Mouse (Mus musculus) midbrain, embryonic 11.5 days (tissue): ENCODE data around the gene C1ql1. TPM values are rescaled to one million over a fixed set of nuclear protein-coding genes. Genes with fewer than 3 reads are reported as not detected.

ENCODE experiments used
- ATAC-seq: fragments of 200-750 bp; cut with Nextera tagmentation; 2 replicates; pipeline ENCODE4 v1.8.0; 2017; ENCODE audit warnings: moderate TSS enrichment, moderate library complexity; ENCODE audit not compliant: low FRiP score
- DNase-seq: peaks from one replicate; pipeline ENCODE4 v3.0.0; 2015; ENCODE audit warnings: low spot score; ENCODE audit errors: missing footprints
- H3K27ac ChIP-seq: fragments of 300-500 bp; sonication (generic); 2 replicates; pipeline ENCODE4 v1.5.1; 2014; ENCODE audit warnings: low read depth, low read length
- H3K27me3 ChIP-seq: fragments of 300-500 bp; sonication (generic); 2 replicates; pipeline ENCODE4 v1.6.1; 2014; ENCODE audit warnings: mild to moderate bottlenecking, low read length, moderate library complexity, mixed read lengths; ENCODE audit not compliant: control insufficient read depth, insufficient read depth
- H3K36me3 ChIP-seq: fragments of 300-500 bp; sonication (generic); 2 replicates; pipeline ENCODE4 v1.6.1; 2014; ENCODE audit warnings: mild to moderate bottlenecking, low read length, moderate library complexity, mixed read lengths; ENCODE audit not compliant: control insufficient read depth, insufficient read depth
- H3K4me1 ChIP-seq: fragments of 300-500 bp; sonication (generic); 2 replicates; pipeline ENCODE4 v1.6.1; 2014; ENCODE audit warnings: low read length; ENCODE audit not compliant: control insufficient read depth, insufficient read depth
- H3K4me2 ChIP-seq: fragments of 300-500 bp; sonication (generic); 2 replicates; pipeline ENCODE4 v1.6.1; 2014; ENCODE audit warnings: mild to moderate bottlenecking, moderate library complexity
- H3K4me3 ChIP-seq: fragments of 300-500 bp; sonication (generic); 2 replicates; pipeline ENCODE4 v1.5.1; 2014; ENCODE audit warnings: low read depth, low read length
- H3K9ac ChIP-seq: fragments of 300-500 bp; sonication (generic); 2 replicates; pipeline ENCODE4 v1.6.1; 2014; ENCODE audit warnings: low read length
- H3K9me3 ChIP-seq: fragments of 300-500 bp; sonication (generic); 2 replicates; pipeline ENCODE4 v1.6.1; 2016; ENCODE audit warnings: low read length; ENCODE audit not compliant: control insufficient read depth
- WGBS: fragments of 180-500 bp; shearing (Covaris S2); extraction: QIAGEN DNeasy Blood & Tissue Kit; methylation state at CpG from one replicate; pipeline ENCODE4 v1.1.7; 2014; 5-methylcytosine and 5-hydroxymethylcytosine counted together
- polyA plus RNA-seq: library from polyadenylated mRNA; unstranded; fragments of >200 nt; fragmentation: Nextera tagmentation; extraction: Ambion mirVana; gene quantifications from 2 replicates; pipeline ENCODE4 v1.2.1, GENCODE M21; 2014

C1ql1 gene
- polyA plus RNA-seq, 1 experiment from 2014 or later: 17.4 TPM

GRCm38 (mm10) chr11:102948043-102948961, 1.8 kb upstream of the C1ql1 start:
- Histone ChIP-seq H3K36me3 (no peaks in the 10 kb centered on the region), H3K9me3 (no peaks in the 10 kb centered on the region), H3K4me3 (peak overlapping the region; percentile 44), H3K9ac (peak overlapping the region; percentile 66), H3K4me2 (peak overlapping the region; percentile 77), H3K4me1 (peaks cover 34% of the 10 kb centered on the region), H3K27me3 (peaks cover 61% of the 10 kb centered on the region), H3K27ac (no peak overlapping the region; the same call in 1 of the 2 replicates)
- ATAC-seq: no peak
- peak; percentile 93 for DNase-seq
- WGBS: under 1% methylated on average over 51 of the region's 51 CpGs

- Histone ChIP-seq H3K4me1 (peaks cover 22% of the 10 kb centered on the region), H3K4me2 (peak overlapping the region; percentile 52), H3K27me3 (peaks cover 61% of the 10 kb centered on the region), H3K36me3 (no peaks in the 10 kb centered on the region), H3K9me3 (no peaks in the 10 kb centered on the region), H3K4me3 (peak overlapping the region; percentile 37; the same call in 1 of the 2 replicates), H3K9ac (no peak overlapping the region), H3K27ac (no peak overlapping the region)
- ATAC-seq: peak; percentile 45; the same call in 1 of the 2 replicates
- DNase-seq: no peak
- WGBS: 3% methylated on average over 8 of the region's 8 CpGs
Observed at GRCm38 (mm10) chr11:102946992-102947343, 480 bp upstream of the C1ql1 start.

GRCm38 (mm10) chr11:102945306-102946264, 903 bp downstream of the C1ql1 start:
- Histone ChIP-seq H3K9me3 (no peaks in the 10 kb centered on the region), H3K4me3 (peak overlapping the region; percentile 37), H3K4me2 (peak overlapping the region; percentile 52), H3K27ac (no peak overlapping the region), H3K27me3 (peaks cover 59% of the 10 kb centered on the region), H3K9ac (peak overlapping the region; percentile 52), H3K4me1 (peaks cover 22% of the 10 kb centered on the region), H3K36me3 (no peaks in the 10 kb centered on the region)
- ATAC-seq: peak; percentile 27; the same call in 1 of the 2 replicates
- 1% methylated on average over 54 of the region's 54 CpGs for WGBS
- peak; percentile 94 for DNase-seq

GRCm38 (mm10) chr11:102941236-102941635, 5.3 kb downstream of the C1ql1 start:
- ATAC-seq (no peak), DNase-seq (no peak)
- H3K36me3 ChIP-seq: no peaks in the 10 kb centered on the region
- H3K27ac ChIP-seq: no peak overlapping the region
- H3K4me1 ChIP-seq: peaks cover 16% of the 10 kb centered on the region
- no peak overlapping the region for H3K4me3 ChIP-seq
- no peak overlapping the region for H3K9ac ChIP-seq
- no peak overlapping the region for H3K4me2 ChIP-seq
- no peaks in the 10 kb centered on the region for H3K9me3 ChIP-seq
- H3K27me3 ChIP-seq: peaks cover 29% of the 10 kb centered on the region
- WGBS: 73% methylated on average over 6 of the region's 6 CpGs

- no peak overlapping the region for H3K4me2 ChIP-seq
- H3K9ac ChIP-seq: no peak overlapping the region
- no peaks in the 10 kb centered on the region for H3K9me3 ChIP-seq
- no peaks in the 10 kb centered on the region for H3K36me3 ChIP-seq
- H3K4me3 ChIP-seq: no peak overlapping the region
- 51% methylated on average over 13 of the region's 13 CpGs for WGBS
- H3K4me1 ChIP-seq: peaks cover 7% of the 10 kb centered on the region; the same call in 1 of the 2 replicates
- no peak for ATAC-seq
- no peak for DNase-seq
- H3K27ac ChIP-seq: no peak overlapping the region
- H3K27me3 ChIP-seq: peaks cover 9% of the 10 kb centered on the region
Observed at GRCm38 (mm10) chr11:102939024-102939675, 7.3 kb downstream of the C1ql1 start.

- Histone ChIP-seq H3K4me3 (no peak overlapping the region), H3K4me1 (peaks cover 7% of the 10 kb centered on the region; the same call in 1 of the 2 replicates), H3K36me3 (no peaks in the 10 kb centered on the region), H3K27ac (no peak overlapping the region), H3K9ac (no peak overlapping the region), H3K27me3 (no peaks in the 10 kb centered on the region), H3K4me2 (no peak overlapping the region), H3K9me3 (no peaks in the 10 kb centered on the region)
- peak; percentile 50; the same call in 1 of the 2 replicates for ATAC-seq
- no peak for DNase-seq
- 79% methylated on average over 3 of the region's 3 CpGs for WGBS
Observed at GRCm38 (mm10) chr11:102937529-102938182, 8.8 kb downstream of the C1ql1 start.

GRCm38 (mm10) chr11:102936272-102936671, 10.2 kb downstream of the C1ql1 start:
- H3K27ac ChIP-seq: no peak overlapping the region
- H3K27me3 ChIP-seq: no peaks in the 10 kb centered on the region
- no peak overlapping the region for H3K9ac ChIP-seq
- H3K36me3 ChIP-seq: no peaks in the 10 kb centered on the region
- no peak overlapping the region for H3K4me2 ChIP-seq
- 53% methylated on average over 4 of the region's 4 CpGs for WGBS
- ATAC-seq: no peak
- H3K4me1 ChIP-seq: peaks cover 7% of the 10 kb centered on the region; the same call in 1 of the 2 replicates
- H3K9me3 ChIP-seq: no peaks in the 10 kb centered on the region
- H3K4me3 ChIP-seq: no peak overlapping the region
- no peak for DNase-seq

- Histone ChIP-seq H3K9me3 (no peaks in the 10 kb centered on the region), H3K4me3 (no peak overlapping the region), H3K9ac (no peak overlapping the region), H3K4me2 (no peak overlapping the region), H3K36me3 (no peaks in the 10 kb centered on the region), H3K27ac (no peak overlapping the region), H3K4me1 (no peaks in the 10 kb centered on the region), H3K27me3 (no peaks in the 10 kb centered on the region)
- no peak for DNase-seq
- WGBS: 93% methylated on average over 10 of the region's 10 CpGs
- no peak for ATAC-seq
Observed at GRCm38 (mm10) chr11:102930672-102931071, 15.8 kb downstream of the C1ql1 start.
